Mouse (Mus musculus): ENCODE results near the gene Ulk2. TPM values are rescaled to one million over a fixed set of nuclear protein-coding genes. Genes with fewer than 3 reads are reported as not detected.

Ulk2 gene
- total and polyA plus RNA-seq, 3 experiments: 9.4 to 10.3 TPM; not detected in 1

DNA sequence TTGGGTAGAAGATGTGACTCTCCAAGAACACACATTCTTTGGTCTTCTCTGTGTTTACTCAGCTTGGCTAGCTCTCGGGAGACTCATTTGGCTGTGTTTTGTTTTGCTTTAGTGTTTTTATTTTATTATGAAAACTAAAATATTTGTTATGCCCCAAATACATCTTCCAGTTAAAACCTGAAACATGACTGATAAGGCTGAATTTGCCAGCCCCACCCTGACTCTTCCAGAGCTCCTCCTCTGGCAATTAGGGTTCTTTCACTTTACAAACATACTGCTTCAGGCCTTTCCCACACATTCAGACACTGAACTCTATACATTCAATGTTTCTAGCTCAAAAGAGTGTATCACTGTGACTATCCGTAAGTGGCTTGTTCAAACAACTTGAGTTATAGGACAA is 97.7 kb downstream of the Ulk2 start:
- Histone ChIP-seq H3K4me1 (ENCODE audit: control insufficient read depth in 1 of 2, insufficient read depth in 2 of 2, low read length in 2 of 2) (peaks cover 11 to 23% of the 10 kb centered on the region in 2 experiments), H3K27me3 (ENCODE audit: control insufficient read depth in 1 of 2, insufficient read depth in 2 of 2, low read length in 2 of 2) (no peaks in the 10 kb centered on the region), H3K27ac (ENCODE audit: control insufficient read depth, low read depth, low read length) (peak overlapping the region; percentile 34; the same call in 1 of the 2 replicates), H3K9me3 (replicated peaks; ENCODE audit: insufficient read depth, low read length) (no peaks in the 10 kb centered on the region), H3K36me3 (ENCODE audit: control insufficient read depth in 1 of 2, insufficient read depth in 2 of 2, low read length in 2 of 2) (peaks cover 2 to 30% of the 10 kb centered on the region in 2 experiments; a peak in 2 of 4 replicates), H3K9ac (ENCODE audit: control insufficient read depth, low read depth, low read length, poor library complexity, severe bottlenecking) (peak overlapping the region; percentile 25), H3K79me2 (ENCODE audit: control insufficient read depth, insufficient read depth, low read length, poor library complexity) (no peaks in the 10 kb centered on the region; the same call in 1 of the 2 replicates), H3K4me3 (ENCODE audit: control insufficient read depth in 1 of 2, insufficient read depth in 1 of 2, low read depth in 2 of 2, low read length in 2 of 2) (peak overlapping the region in 1 of 2 experiments; percentile 23; a peak in 2 of 4 replicates)
- TF ChIP-seq NRF1 (IDR thresholded peaks at IDR 0.05; ENCODE audit: insufficient read depth, low read depth, low read length, poor library complexity, severe bottlenecking) (no peak), GATA1 (IDR thresholded peaks at IDR 0.05; ENCODE audit: low read depth, low read length) (peak; percentile 69)
- DNase-seq (ENCODE audit: low read depth, low spot score): peak; percentile 56

DNA sequence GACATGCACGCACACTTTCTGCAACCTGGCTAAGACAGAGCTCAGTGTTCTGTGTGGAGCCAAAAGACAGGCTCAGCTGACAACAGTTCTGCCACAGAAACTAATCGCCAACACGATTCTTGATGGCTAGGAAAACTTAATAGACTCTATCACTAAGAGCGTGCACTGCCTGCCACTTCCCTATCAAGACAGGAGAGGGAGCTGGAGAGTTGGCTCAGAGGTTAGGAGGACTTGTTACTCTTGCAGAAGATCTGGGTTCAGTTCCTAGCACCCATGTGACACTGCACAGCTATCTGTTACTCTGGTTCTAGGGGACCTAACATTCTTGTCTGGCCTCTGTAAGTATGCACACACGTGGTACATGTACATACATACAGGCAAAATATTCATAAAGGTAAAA is 103.3 kb downstream of the Ulk2 start:
- TF ChIP-seq BHLHE40 (IDR thresholded peaks at IDR 0.05; ENCODE audit: borderline replicate concordance, low read depth, low read length) (no peak), USF1 (IDR thresholded peaks at IDR 0.05; ENCODE audit: low read depth, low read length) (peak; percentile 43; the same call in 1 of the 2 replicates), KAT2A (conservative IDR thresholded peaks at IDR 0.05; ENCODE audit: low read depth, low read length) (no peak), MXI1 (IDR thresholded peaks at IDR 0.05; ENCODE audit: low read depth, low read length) (0 out of 2 replicates have a peak, but pooled peaks have one; percentile 12), HCFC1 (IDR thresholded peaks at IDR 0.05; ENCODE audit: low read depth, low read length) (0 out of 2 replicates have a peak, but pooled peaks have one; percentile 21), TBP (IDR thresholded peaks at IDR 0.05; ENCODE audit: low read depth, low read length) (no peak), USF2 (IDR thresholded peaks at IDR 0.05; ENCODE audit: borderline replicate concordance in 1 of 2, insufficient read depth in 1 of 2, low read depth in 1 of 2, low read length in 2 of 2) (no peak), CTCF (IDR thresholded peaks at IDR 0.05 in 2 of 3, conservative IDR thresholded peaks at IDR 0.05 in 1 of 3; ENCODE audit: control insufficient read depth in 1 of 3, insufficient read depth in 1 of 3, low read depth in 2 of 3, low read length in 3 of 3, poor library complexity in 1 of 3, severe bottlenecking in 1 of 3) (peak; percentile 55 to 93 (median 89)), NELFE (IDR thresholded peaks at IDR 0.05; ENCODE audit: low read depth, low read length) (no peak), NRF1 (IDR thresholded peaks at IDR 0.05; ENCODE audit: insufficient read depth, low read depth, low read length, poor library complexity, severe bottlenecking) (no peak), MEF2A (IDR thresholded peaks at IDR 0.05; ENCODE audit: extremely low read depth, insufficient replicate concordance, low read depth, low read length, poor library complexity, severe bottlenecking) (no peak), RAD21 (IDR thresholded peaks at IDR 0.05; ENCODE audit: low read depth, low read length) (peak; percentile 81), MYC (IDR thresholded peaks at IDR 0.05; ENCODE audit: low read depth, low read length) (no peak), TCF12 (IDR thresholded peaks at IDR 0.05; ENCODE audit: low read depth, low read length) (no peak), ZC3H11A (IDR thresholded peaks at IDR 0.05; ENCODE audit: low read depth, low read length) (peak; percentile 65), SMC3 (IDR thresholded peaks at IDR 0.05; ENCODE audit: low read depth, low read length) (peak; percentile 84), POLR2AphosphoS2 (IDR thresholded peaks at IDR 0.05; ENCODE audit: low read length) (no peak), JUND (IDR thresholded peaks at IDR 0.05; ENCODE audit: low read depth, low read length) (no peak), POLR2AphosphoS5 (IDR thresholded peaks at IDR 0.05; ENCODE audit: borderline replicate concordance, low read depth, low read length) (no peak), SIN3A (IDR thresholded peaks at IDR 0.05; ENCODE audit: low read length) (peak; percentile 33; the same call in 1 of the 2 replicates), TAL1 (IDR thresholded peaks at IDR 0.05; ENCODE audit: low read length) (no peak)
- H3K9ac ChIP-seq (ENCODE audit: control insufficient read depth, low read depth, low read length, poor library complexity, severe bottlenecking): no peak overlapping the region
- no peak overlapping the region for H3K27ac ChIP-seq (ENCODE audit: control insufficient read depth, low read depth, low read length)
- peaks cover 2 to 9% of the 10 kb centered on the region in 2 experiments; a peak in 3 of 4 replicates for H3K36me3 ChIP-seq (ENCODE audit: control insufficient read depth in 1 of 2, insufficient read depth in 2 of 2, low read length in 2 of 2)
- H3K4me1 ChIP-seq (ENCODE audit: control insufficient read depth in 1 of 2, insufficient read depth in 2 of 2, low read length in 2 of 2): peaks cover 0 to under 1% of the 10 kb centered on the region in 2 experiments; a peak in 2 of 4 replicates
- peak; percentile 84 for DNase-seq (ENCODE audit: low read depth, low spot score)
- no peaks in the 10 kb centered on the region for H3K27me3 ChIP-seq (ENCODE audit: control insufficient read depth in 1 of 2, insufficient read depth in 2 of 2, low read length in 2 of 2)
- H3K79me2 ChIP-seq (ENCODE audit: control insufficient read depth, insufficient read depth, low read length, poor library complexity): no peaks in the 10 kb centered on the region
- no peaks in the 10 kb centered on the region for H3K9me3 ChIP-seq (replicated peaks; ENCODE audit: insufficient read depth, low read length)
- no peak overlapping the region for H3K4me3 ChIP-seq (ENCODE audit: control insufficient read depth in 1 of 2, insufficient read depth in 1 of 2, low read depth in 2 of 2, low read length in 2 of 2)

Measured in MEL (cell line).